Mouse (Mus musculus) midbrain, embryonic 14.5 days (tissue): Measurements from ENCODE around the gene Homer2. TPM values are rescaled to one million over a fixed set of nuclear protein-coding genes. Genes with fewer than 3 reads are reported as not detected.

Experiments
- ATAC-seq: fragments of 200-750 bp; cut with Nextera tagmentation; 2 replicates; pipeline ENCODE4 v1.8.0; 2017; ENCODE audit warnings: moderate number of reproducible peaks, moderate library complexity; ENCODE audit not compliant: low FRiP score, low TSS enrichment
- DNase-seq: peaks from one replicate; pipeline ENCODE4 v3.0.0-alpha.2; 2015
- H3K27ac ChIP-seq: fragments of 300-500 bp; sonication (generic); replicated peaks from 2 replicates; pipeline ENCODE4 v1.5.1; 2014; ENCODE audit warnings: mild to moderate bottlenecking, low read depth, low read length, moderate library complexity
- H3K27me3 ChIP-seq: fragments of 300-500 bp; sonication (generic); 2 replicates; pipeline ENCODE4 v1.6.1; 2014; ENCODE audit warnings: low read length, control low read depth, mixed read lengths; ENCODE audit not compliant: control insufficient read depth, insufficient read depth
- H3K36me3 ChIP-seq: fragments of 300-500 bp; sonication (generic); 2 replicates; pipeline ENCODE4 v1.6.1; 2014; ENCODE audit warnings: low read length, control low read depth; ENCODE audit not compliant: control insufficient read depth, insufficient read depth
- H3K4me1 ChIP-seq: fragments of 300-500 bp; sonication (generic); 2 replicates; pipeline ENCODE4 v1.6.1; 2014; ENCODE audit warnings: mild to moderate bottlenecking, antibody characterized with exemption, low read length, control low read depth; ENCODE audit not compliant: control insufficient read depth, insufficient read depth
- H3K4me2 ChIP-seq: fragments of 300-500 bp; sonication (generic); 2 replicates; pipeline ENCODE4 v1.6.1; 2014; ENCODE audit warnings: mild to moderate bottlenecking, low read length, moderate library complexity
- H3K4me3 ChIP-seq: fragments of 300-500 bp; sonication (generic); replicated peaks from 2 replicates; pipeline ENCODE4 v1.5.1; 2014; ENCODE audit warnings: low read depth, low read length
- H3K9ac ChIP-seq: fragments of 300-500 bp; sonication (generic); replicated peaks from 2 replicates; pipeline ENCODE4 v1.6.1; 2014; ENCODE audit warnings: mild to moderate bottlenecking, low read length, moderate library complexity
- H3K9me3 ChIP-seq: fragments of 300-500 bp; sonication (generic); 2 replicates; pipeline ENCODE4 v1.6.1; 2016; ENCODE audit warnings: low read length, control low read depth, mixed read lengths; ENCODE audit not compliant: control insufficient read depth
- WGBS: fragments of 180-500 bp; shearing (Covaris S2); extraction: QIAGEN DNeasy Blood & Tissue Kit; methylation state at CpG from one replicate; pipeline ENCODE4 v1.1.7; 2014; 5-methylcytosine and 5-hydroxymethylcytosine counted together
- polyA plus RNA-seq: library from polyadenylated mRNA; unstranded; fragments of >200 nt; fragmentation: Nextera tagmentation; extraction: Ambion mirVana; gene quantifications from 2 replicates; pipeline ENCODE4 v1.2.1, GENCODE M21; 2014

Gene Homer2
- polyA plus RNA-seq, 1 experiment from 2014 or later: 19.1 TPM

DNA sequence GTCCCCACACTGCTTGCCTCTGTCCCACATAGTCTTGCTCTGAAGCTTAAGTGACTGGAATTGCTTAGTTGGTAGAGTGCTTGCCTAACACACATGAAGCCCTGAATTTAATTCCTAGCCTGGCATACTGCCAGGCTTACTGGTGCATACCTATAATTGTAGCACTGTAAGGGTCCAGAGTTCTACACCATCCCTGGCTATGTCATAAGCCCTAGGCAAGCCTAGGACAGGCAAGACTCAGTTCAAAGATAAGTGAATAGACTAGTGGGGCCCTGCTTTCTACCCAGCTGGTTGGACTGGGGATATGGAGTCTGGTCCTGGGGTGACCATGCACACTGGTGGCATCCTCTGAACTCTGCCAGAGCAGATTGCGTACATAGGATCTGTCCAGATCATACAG is 109.7 kb downstream of the Homer2 start:
- no peaks in the 10 kb centered on the region for H3K4me1 ChIP-seq
- H3K36me3 ChIP-seq: peaks cover 62% of the 10 kb centered on the region
- no peak overlapping the region for H3K4me3 ChIP-seq
- no peak for ATAC-seq
- no peak for DNase-seq
- H3K4me2 ChIP-seq: no peak overlapping the region
- H3K9ac ChIP-seq: no peak overlapping the region
- no peaks in the 10 kb centered on the region for H3K27me3 ChIP-seq
- no peak overlapping the region for H3K27ac ChIP-seq
- 100% methylated on average over 1 of the region's 1 CpGs for WGBS
- no peaks in the 10 kb centered on the region for H3K9me3 ChIP-seq

- 91% methylated on average over 6 of the region's 6 CpGs for WGBS
- H3K4me2 ChIP-seq: no peak overlapping the region
- H3K4me3 ChIP-seq: no peak overlapping the region
- ATAC-seq (no peak), DNase-seq (no peak)
- no peaks in the 10 kb centered on the region for H3K4me1 ChIP-seq
- H3K36me3 ChIP-seq: peaks cover 76% of the 10 kb centered on the region
- H3K27me3 ChIP-seq: no peaks in the 10 kb centered on the region
- H3K9ac ChIP-seq: no peak overlapping the region
- no peak overlapping the region for H3K27ac ChIP-seq
- no peaks in the 10 kb centered on the region for H3K9me3 ChIP-seq
These were observed 111.2 kb downstream of the Homer2 start for GRCm38 (mm10) chr7:81596086-81596485.

GRCm38 (mm10) chr7:81595056-81595455 is 112.3 kb downstream of the Homer2 start:
- Histone ChIP-seq H3K4me2 (no peak overlapping the region), H3K9ac (no peak overlapping the region), H3K27me3 (no peaks in the 10 kb centered on the region), H3K4me1 (no peaks in the 10 kb centered on the region), H3K36me3 (peaks cover 84% of the 10 kb centered on the region), H3K27ac (no peak overlapping the region), H3K4me3 (no peak overlapping the region), H3K9me3 (no peaks in the 10 kb centered on the region)
- 91% methylated on average over 5 of the region's 5 CpGs for WGBS
- DNase-seq: no peak
- ATAC-seq: no peak

GRCm38 (mm10) chr7:81593387-81593786 is 113.9 kb downstream of the Homer2 start:
- Histone ChIP-seq H3K27ac (no peak overlapping the region), H3K36me3 (peaks cover 83% of the 10 kb centered on the region)

GRCm38 (mm10) chr7:81592686-81593085 is 114.6 kb downstream of the Homer2 start:
- WGBS: 87% methylated on average over 9 of the region's 9 CpGs
- Histone ChIP-seq H3K9me3 (no peaks in the 10 kb centered on the region), H3K27me3 (no peaks in the 10 kb centered on the region), H3K4me2 (no peak overlapping the region), H3K4me1 (no peaks in the 10 kb centered on the region), H3K9ac (no peak overlapping the region), H3K27ac (no peak overlapping the region), H3K36me3 (peaks cover 77% of the 10 kb centered on the region), H3K4me3 (no peak overlapping the region)
- no peak for DNase-seq
- no peak for ATAC-seq

More at GRCm38 (mm10) chr7:81593387-81593786, 113.9 kb downstream of the Homer2 start:
- Histone ChIP-seq H3K9me3 (no peaks in the 10 kb centered on the region), H3K4me2 (no peak overlapping the region), H3K27me3 (no peaks in the 10 kb centered on the region), H3K4me3 (no peak overlapping the region), H3K4me1 (no peaks in the 10 kb centered on the region), H3K9ac (no peak overlapping the region)
- ATAC-seq (no peak), DNase-seq (no peak)
- 93% methylated on average over 8 of the region's 8 CpGs for WGBS

- WGBS: 86% methylated on average over 4 of the region's 4 CpGs
These were observed 120.1 kb downstream of the Homer2 start for GRCm38 (mm10) chr7:81587238-81587637.

DNA sequence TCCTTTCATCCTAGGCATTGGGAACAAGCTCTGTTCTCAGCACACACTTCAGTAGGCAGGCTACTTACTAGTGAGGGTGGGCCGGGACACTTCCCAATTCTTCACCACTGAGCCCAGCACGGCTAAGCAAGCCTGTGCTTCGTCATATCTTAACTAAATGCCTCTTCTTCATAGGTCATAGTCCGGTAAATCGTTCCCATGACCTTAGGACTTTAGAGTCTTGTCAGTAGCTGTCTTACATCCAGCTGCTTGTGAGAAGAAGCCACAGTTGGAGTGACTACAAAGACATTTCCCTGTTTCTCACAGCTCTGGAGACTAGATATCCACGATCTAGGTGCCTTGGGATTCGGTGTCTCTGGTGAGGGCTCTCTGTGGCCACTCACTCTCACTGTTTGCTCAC is 122.0 kb downstream of the Homer2 start:
- DNase-seq (no peak), ATAC-seq (no peak)
- H3K9me3 ChIP-seq: no peaks in the 10 kb centered on the region
- no peak overlapping the region for H3K9ac ChIP-seq
- H3K4me1 ChIP-seq: no peaks in the 10 kb centered on the region
- no peak overlapping the region for H3K4me2 ChIP-seq
- H3K27me3 ChIP-seq: no peaks in the 10 kb centered on the region
- no peak overlapping the region for H3K27ac ChIP-seq
- H3K36me3 ChIP-seq: peaks cover 37% of the 10 kb centered on the region
- no peak overlapping the region for H3K4me3 ChIP-seq
- WGBS: 91% methylated on average over 7 of the region's 7 CpGs

More at GRCm38 (mm10) chr7:81587238-81587637, 120.1 kb downstream of the Homer2 start:
- no peaks in the 10 kb centered on the region for H3K4me1 ChIP-seq
- no peaks in the 10 kb centered on the region for H3K27me3 ChIP-seq
- no peak overlapping the region for H3K4me2 ChIP-seq
- H3K36me3 ChIP-seq: peaks cover 53% of the 10 kb centered on the region
- no peak for ATAC-seq
- no peak overlapping the region for H3K27ac ChIP-seq
- no peak overlapping the region for H3K9ac ChIP-seq
- no peak for DNase-seq
- no peak overlapping the region for H3K4me3 ChIP-seq
- no peaks in the 10 kb centered on the region for H3K9me3 ChIP-seq

DNA sequence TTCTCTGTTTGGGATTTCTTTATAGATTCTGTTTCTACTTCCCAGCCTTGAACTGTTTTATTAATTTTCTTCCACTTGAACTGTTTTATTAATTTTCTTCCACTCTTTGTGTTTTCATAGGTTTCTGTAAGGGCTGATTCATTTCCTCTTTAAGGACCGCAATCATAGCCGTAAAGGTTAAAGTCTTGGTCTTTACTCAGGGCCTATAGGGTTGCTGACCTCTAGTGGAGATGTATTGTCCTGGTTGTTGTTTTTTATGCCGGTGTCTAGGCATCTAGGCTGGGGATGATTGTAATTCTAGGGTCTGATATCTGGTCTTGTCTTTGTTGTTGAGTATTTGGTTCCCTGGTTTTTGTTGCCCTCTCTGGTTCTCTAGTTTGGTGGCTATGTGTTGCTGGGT is 123.8 kb downstream of the Homer2 start:
- peaks cover 41% of the 10 kb centered on the region for H3K36me3 ChIP-seq
- H3K9ac ChIP-seq: no peak overlapping the region
- 71% methylated on average over 3 of the region's 3 CpGs for WGBS
- DNase-seq (no peak), ATAC-seq (no peak)
- no peaks in the 10 kb centered on the region for H3K27me3 ChIP-seq
- no peaks in the 10 kb centered on the region for H3K4me1 ChIP-seq
- H3K4me2 ChIP-seq: no peak overlapping the region
- H3K27ac ChIP-seq: no peak overlapping the region
- no peak overlapping the region for H3K4me3 ChIP-seq
- H3K9me3 ChIP-seq: no peaks in the 10 kb centered on the region

DNA sequence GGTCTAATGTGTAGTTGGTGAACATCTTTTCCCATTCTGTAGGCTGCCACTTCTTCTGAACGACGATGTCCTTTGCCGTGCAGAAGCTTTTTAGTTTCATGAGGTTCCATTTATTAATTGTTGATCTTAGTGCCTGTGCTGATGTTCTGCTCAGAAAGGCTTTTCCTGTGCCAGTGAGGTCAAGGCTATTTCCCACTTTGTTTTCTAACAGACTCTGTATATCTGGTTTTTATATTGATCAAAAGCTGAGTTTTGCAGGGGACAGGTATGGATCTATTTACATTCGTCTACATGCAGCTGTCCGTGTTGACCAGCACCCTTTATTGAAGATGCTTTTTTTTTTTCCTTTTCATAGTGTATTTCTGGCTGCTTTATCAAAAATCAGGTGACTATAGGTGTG is 128.0 kb downstream of the Homer2 start:
- Histone ChIP-seq H3K27ac (no peak overlapping the region), H3K9me3 (no peaks in the 10 kb centered on the region), H3K4me2 (no peak overlapping the region), H3K36me3 (peaks cover 32% of the 10 kb centered on the region), H3K4me1 (no peaks in the 10 kb centered on the region), H3K27me3 (no peaks in the 10 kb centered on the region), H3K4me3 (no peak overlapping the region), H3K9ac (no peak overlapping the region)
- no peak for ATAC-seq
- no peak for DNase-seq
- WGBS: 96% methylated on average over 5 of the region's 5 CpGs
